Mouse (Mus musculus) lung, postnatal 10 days (tissue): ENCODE data around the gene Cckar.
"Not testable (repeated sequence)": the region's sequence is repeated elsewhere in the genome, so short reads cannot be mapped to it uniquely, and the experiment has no call there.

ENCODE experiments used
- DNase-seq: peaks from one replicate; pipeline ENCODE4 v3.0.0; 2021

Gene Cckar

GRCm38 (mm10) chr5:53707235-53708177 is at the start of gene Cckar:
TSS of gene Cckar (minus strand) at chr5:53707705.
- peak; percentile 32 for DNase-seq

- DNase-seq, result no peak
Measured at GRCm38 (mm10) chr5:53744061-53744460, 36.6 kb upstream of the Cckar start.

GRCm38 (mm10) chr5:53732933-53733332 is 25.4 kb upstream of the Cckar start:
- DNase-seq, result no peak

GRCm38 (mm10) chr5:53727606-53728005 is 20.1 kb upstream of the Cckar start:
- DNase-seq, result no peak

GRCm38 (mm10) chr5:53726011-53726410 is 18.5 kb upstream of the Cckar start:
- no peak for DNase-seq

- peak; percentile 63 for DNase-seq
Measured at GRCm38 (mm10) chr5:53716462-53716861, 9.0 kb upstream of the Cckar start.

GRCm38 (mm10) chr5:53711277-53711676 is 3.8 kb upstream of the Cckar start:
- DNase-seq, result no peak

- no peak for DNase-seq
Measured at GRCm38 (mm10) chr5:53708191-53708590, 686 bp upstream of the Cckar start.

GRCm38 (mm10) chr5:53702686-53703085 is 4.8 kb downstream of the Cckar start:
- no peak for DNase-seq

- DNase-seq, result no peak
Measured at GRCm38 (mm10) chr5:53697794-53698193, 9.7 kb downstream of the Cckar start.

- no peak for DNase-seq
Measured at GRCm38 (mm10) chr5:53696701-53697100, 10.8 kb downstream of the Cckar start.

GRCm38 (mm10) chr5:53692662-53693061 is 14.8 kb downstream of the Cckar start:
- no peak for DNase-seq

- DNase-seq, result no peak
Measured at GRCm38 (mm10) chr5:53692100-53692499, 15.4 kb downstream of the Cckar start.

GRCm38 (mm10) chr5:53691577-53691976 is 15.9 kb downstream of the Cckar start:
- no peak for DNase-seq

- no peak for DNase-seq
Measured at GRCm38 (mm10) chr5:53688326-53688725, 19.2 kb downstream of the Cckar start.

- DNase-seq, result no peak
Measured at GRCm38 (mm10) chr5:53686379-53686778, 21.1 kb downstream of the Cckar start.

- no peak for DNase-seq
Measured at GRCm38 (mm10) chr5:53685623-53686022, 21.9 kb downstream of the Cckar start.

- DNase-seq, result no peak
Measured at GRCm38 (mm10) chr5:53684417-53684816, 23.1 kb downstream of the Cckar start.

GRCm38 (mm10) chr5:53683916-53684315 is 23.6 kb downstream of the Cckar start:
- DNase-seq, result no peak

GRCm38 (mm10) chr5:53679651-53680050 is 27.9 kb downstream of the Cckar start:
- no peak for DNase-seq

- no peak for DNase-seq
Measured at GRCm38 (mm10) chr5:53678036-53678767, 29.3 kb downstream of the Cckar start.

GRCm38 (mm10) chr5:53676671-53677070 is 30.8 kb downstream of the Cckar start:
- DNase-seq, result no peak

GRCm38 (mm10) chr5:53673493-53674150 is 33.9 kb downstream of the Cckar start:
- DNase-seq, result not testable (repeated sequence)
